Mouse (Mus musculus): ENCODE results near the gene Dock2.

Gene Dock2

DNA sequence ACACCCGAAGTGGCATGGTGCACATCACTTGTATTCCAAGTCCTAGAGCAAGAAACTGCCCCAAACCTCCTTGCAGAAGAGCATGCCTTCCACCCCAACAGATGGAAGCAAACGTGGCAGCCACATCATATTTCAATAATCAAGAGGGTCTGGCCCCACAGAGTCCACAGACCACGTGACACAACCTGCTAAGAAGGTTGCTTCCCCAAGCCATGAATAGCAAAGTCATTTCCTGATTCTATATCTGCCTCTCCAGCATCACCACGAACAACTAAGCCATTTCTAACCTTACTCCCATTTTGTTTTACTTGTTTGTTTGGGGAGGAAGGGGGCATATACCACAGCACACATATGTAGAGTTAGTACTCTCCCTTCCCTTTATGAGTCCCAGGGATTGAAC is 399.5 kb downstream of the Dock2 start:
- in situ Hi-C loops (cut with MboI, MseI) = no loop called here

DNA sequence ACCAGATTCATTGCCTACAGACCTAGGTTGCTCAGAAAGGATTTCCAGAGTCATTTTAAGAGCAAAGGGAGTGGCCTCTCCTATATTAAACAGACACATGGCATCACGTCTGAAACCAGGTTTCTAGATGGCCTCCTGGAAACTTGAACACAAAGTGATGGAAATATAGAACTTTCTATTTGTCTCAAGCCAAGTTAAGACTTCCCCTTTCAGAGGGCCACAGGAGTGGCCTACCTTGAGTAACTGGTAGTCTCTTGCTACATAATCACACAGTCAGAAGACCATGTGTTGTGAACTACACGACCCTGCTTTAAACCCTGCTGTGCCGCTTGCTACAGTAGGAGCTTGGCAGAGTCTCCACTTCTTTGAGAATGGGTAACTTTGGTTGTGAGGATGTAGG is 400.2 kb downstream of the Dock2 start:
- in situ Hi-C loops (cut with MboI, MseI) = no loop called here

DNA sequence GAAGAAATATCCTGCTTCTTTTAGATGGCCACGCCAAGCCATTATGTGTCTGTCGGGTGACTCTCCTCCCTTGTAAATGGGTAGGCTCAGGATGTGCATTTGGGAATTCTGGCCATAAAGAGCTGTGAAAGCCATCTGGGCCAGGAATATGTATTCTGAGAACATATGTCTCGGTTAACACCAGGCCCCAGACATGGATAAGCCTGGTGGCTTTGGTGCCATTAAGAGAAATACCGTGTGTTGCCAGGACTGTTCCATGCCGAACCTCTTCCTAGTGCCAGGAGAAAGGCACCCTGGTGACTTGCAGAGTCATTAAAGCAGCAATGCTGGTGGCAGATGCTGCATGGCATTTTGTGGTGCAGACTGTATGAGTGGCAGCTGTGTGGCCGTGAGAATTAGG is 406.0 kb downstream of the Dock2 start:
- in situ Hi-C loops (cut with MboI, MseI) = no loop called here

DNA sequence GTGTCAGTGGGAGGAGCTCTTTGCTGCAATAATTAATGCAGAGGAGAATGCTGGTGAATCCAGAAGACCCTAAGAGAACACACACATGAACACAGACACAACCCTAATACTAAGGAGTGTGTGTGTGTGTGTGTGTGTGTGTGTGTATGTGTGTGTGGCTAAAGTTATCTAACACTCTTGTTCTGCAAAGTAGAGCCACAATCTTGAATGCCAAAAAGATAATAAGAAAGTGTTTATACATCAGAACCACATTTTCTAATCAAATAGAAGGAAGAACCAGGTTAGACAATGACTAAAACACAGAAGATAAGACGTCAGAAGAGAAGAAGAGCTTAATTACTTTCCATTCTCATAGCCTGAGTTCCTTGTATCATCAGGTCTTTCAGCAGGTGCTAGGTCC is 408.1 kb downstream of the Dock2 start:
- in situ Hi-C loops (cut with MboI, MseI) = no loop called here

DNA sequence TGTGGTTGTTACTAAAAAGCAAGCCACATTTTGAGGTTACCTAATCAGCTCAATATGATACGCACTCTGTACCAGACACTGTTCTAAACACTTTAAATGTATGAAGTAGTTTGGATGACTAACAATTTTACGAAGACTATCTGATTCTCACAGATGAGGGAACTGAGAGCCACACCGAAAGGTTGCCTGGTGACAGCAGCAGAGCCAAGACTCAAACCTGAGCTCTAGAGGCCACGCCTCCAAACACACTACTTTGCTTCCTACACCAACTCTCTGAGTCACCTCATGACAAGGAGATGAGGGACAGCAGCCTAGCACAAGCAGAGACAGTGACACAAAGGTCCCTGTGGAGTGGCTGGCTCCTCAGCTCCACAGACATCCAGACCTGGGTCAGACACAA is 411.5 kb downstream of the Dock2 start:
- in situ Hi-C loops (cut with MboI, MseI) = loop anchor here in 1 of 2 experiments (5.0 kb wide), 1 partner anchor 310 kb away; no protein-coding TSS in a partner anchor

DNA sequence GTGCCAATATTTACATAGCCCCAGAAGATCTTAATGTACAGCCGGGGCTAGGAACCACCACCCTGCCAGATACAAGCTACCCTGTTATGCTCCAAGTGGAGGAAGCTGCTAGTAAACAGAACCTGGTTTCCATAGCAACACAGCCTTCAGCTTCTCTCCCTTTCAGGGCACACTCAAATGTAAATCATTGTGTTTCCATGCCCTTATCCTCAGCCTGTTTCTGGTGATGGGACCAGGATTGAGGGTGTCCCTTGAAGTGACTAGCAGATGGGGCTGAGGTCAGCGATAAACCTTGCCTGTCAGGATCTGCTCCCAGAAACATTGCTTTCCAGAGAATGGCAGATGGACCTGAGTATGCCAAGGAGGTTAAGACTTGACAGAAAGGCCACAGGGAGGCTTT is 427.6 kb downstream of the Dock2 start:
- in situ Hi-C loops (cut with MboI, MseI) = no loop called here

DNA sequence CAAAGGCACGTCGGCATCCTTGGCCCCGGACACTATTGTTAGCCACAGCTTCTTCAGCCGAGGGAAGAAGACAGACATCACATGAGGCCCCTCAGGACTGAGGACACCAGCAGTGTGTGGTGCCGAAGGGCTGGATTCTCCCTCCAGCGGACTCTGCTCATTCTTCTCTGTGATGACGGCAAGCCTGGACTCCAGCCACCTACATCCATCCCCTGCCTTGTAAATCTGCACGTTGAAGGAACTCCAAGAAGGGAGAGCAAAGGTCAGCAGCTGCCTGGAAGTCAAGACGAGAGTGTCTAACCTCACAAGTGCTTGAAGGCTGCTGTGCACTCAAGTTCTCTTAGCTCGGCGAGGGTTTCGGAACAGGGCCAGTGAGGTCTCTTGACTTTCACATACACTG is 428.3 kb downstream of the Dock2 start:
- in situ Hi-C loops (cut with MboI, MseI) = no loop called here

DNA sequence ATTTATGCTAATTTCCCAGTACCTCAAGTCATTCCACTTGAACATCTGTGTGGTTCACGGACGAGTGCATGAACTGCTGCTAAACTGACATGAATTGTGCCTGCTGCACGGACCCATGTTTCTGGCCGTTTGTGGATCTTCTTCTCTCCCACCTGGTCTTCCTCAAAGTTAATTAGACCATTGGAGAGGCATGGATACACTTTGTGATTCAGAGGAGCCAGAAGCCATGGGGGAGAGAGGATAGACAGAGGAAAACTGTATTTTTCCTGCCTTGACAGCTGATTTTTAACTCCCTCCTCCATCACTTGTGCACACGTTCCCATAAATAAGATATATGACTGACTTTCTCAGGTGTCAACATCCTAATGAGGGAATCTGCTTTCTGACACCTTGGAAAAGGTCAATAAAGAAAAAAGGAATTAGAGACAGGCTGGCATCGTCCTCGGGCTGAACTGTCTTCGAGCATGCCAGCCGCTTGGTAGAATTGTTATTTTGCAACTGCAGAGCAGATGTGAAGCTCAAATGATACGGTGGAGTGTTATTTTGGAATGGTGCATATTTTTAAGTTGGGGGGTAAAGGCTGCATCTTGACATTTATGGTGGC is 434.1 kb downstream of the Dock2 start:
- in situ Hi-C loops (cut with MboI, MseI) = no loop called here

DNA sequence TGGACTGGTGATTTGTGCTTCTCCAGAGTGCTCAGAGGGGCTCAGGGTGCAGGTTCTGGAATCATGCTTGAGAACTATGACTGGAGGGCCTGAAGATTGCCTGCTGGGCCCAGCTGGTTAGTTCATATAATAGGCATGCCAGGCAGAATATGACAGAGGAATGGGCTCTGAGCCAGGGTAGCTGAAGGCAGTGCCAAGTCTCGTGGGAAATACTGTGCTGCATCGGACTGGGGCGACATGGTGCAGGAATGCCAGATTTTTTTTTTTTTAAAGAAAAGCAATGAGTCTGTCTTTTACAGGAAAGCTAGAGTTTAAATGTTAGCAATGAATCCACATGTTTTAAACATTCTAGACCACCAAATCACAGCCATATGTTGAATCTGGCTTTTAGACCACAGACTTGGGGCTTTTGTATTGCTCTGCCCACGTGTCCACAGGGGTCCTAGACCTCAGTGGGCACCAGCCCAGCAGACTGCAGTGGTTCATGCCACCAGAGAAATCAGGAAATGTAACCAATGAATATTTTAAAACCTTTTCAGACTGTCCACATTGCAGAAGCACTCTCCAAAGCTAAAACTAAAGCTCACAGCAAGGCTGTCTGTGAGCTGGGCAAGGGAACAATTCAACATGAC is 435.3 kb downstream of the Dock2 start:
- in situ Hi-C loops (cut with MboI, MseI) = no loop called here

DNA sequence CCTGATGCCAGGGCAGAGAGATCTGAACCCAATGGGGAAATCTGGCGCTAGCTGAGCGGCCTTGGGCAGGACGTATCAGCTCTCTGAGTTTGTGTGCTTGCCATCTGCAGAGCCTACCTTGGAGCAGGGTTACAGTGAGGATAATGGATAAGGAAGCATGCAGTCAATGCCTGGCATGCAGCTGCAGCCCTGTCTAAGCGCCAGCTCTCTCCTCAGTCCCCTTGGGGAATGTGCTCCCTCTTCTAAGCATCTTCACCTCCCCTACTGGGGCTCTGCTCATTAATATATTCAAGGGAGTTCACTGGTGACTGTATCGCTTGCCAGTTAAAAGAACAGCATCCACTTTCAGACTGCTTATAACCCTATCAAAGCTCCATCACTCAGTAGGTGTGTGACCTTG is 439.4 kb downstream of the Dock2 start:
- in situ Hi-C loops (cut with MboI, MseI) = no loop called here

DNA sequence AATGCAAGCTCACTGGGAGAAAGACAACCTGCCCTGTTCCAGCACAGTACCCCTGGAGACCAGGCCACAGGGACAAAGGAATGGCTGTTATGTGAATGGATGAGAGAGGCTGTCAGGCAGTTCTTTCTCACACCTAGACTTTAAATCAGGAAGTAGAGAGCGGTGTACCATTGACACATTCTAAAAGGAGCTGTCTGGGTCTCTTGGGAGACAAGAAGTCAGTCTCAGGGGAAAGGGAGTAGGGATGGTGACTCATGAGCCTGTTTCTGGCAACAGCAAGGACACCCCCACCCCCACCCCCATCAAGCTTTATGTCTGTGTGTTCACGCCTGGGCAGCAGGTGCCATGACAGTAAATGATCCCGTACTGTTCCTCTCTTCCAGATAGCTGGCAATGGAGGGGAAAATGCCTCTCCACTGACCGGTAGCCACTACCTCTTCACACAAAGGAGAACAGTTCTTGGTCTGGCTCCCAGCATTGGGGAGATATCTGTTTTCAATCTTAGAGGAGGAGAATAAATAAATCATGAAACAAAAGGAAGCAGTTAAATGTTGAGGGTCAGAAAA is 439.9 kb downstream of the Dock2 start:
- in situ Hi-C loops (cut with MboI, MseI) = no loop called here

DNA sequence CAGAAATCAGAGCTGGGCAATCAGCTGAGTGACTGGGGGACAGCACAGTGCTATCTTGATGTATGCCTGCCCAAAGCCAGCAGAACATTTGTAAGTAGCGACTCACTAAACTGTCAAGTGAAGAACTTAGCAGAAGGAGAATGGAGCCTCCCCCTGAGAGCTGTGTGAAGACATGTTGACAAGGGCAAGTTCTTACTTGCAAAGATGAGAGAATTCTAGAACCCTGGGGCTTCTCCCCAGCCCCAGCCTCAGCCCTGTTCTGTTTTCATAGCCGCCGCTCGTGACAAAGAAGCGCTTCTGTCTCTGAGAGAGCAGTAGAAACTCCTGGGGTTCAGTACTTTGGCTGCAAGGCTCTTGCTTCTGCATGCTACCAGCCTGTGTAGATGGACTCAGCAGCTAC is 444.0 kb downstream of the Dock2 start:
- in situ Hi-C loops (cut with MboI, MseI) = no loop called here

DNA sequence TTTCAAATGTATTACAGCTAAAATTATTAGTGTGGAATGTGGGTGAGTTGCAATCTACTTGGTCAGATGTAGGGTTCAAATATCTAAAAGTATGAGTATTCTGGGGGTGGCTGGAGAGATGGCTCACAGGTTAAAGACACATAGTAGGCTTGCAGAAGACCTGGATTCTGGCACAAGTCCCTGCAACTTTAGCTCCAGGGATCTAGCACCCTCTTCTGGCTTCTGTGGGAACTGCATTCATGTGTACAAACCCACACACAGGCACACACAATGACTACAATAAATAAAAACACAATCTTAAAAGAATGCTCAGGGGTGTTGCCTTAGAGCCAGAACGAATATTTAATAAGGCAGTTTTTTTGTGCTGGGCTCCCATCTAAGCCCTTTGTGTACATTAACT is 445.8 kb downstream of the Dock2 start:
- in situ Hi-C loops (cut with MboI, MseI) = no loop called here

DNA sequence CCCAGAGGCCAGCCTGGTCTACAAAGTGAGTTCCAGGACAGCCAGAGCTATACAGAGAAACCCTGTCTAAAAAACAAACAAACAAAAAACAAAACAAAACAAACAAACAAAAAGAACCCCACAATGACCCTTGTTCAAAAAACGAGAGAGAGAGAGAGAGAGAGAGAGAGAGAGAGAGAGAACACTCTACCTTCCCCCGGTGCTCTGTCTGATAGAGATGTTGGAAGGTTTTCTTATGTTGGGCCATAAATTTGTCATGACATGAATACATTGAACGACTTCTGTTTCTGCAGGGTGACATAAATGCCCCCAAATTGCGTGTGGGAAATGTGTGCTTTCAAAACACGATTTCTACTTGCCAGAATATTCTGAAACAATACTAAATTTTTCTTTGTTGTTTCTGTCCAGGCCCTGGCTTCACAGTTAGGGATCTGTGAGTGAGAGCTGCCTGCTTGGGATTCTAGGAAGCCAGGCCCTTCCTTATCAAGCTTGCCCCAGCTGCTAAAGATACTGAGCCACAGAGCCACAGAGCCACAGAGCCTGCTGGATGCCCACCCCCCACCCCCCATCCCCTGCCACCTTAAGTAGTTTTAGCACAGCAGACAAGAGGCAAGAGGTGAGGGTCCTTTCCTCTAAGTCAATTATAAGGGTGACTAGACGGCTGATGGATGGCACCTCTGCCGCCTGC is 451.2 kb downstream of the Dock2 start:
- in situ Hi-C loops (cut with MboI, MseI) = no loop called here

DNA sequence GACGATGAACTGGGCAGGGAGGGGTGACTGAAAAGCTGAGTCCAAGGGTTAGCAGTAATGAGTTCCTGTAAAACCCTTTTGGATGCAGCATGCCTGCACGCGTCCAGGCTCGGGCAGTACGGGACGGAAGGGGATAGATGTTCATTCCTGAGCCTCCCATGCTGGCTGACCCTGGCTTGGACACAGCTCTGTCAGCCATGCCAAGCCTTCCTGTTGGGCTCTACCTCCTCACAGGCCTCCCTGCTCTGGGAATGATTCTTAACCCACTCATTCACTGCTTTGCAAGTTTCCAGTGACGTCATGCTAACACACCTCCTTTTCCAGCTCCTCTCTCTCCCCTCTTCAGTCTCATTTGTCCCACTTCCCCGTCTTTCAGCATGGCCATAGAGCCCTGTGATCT is 460.0 kb downstream of the Dock2 start:
- in situ Hi-C loops (cut with MboI, MseI) = no loop called here

DNA sequence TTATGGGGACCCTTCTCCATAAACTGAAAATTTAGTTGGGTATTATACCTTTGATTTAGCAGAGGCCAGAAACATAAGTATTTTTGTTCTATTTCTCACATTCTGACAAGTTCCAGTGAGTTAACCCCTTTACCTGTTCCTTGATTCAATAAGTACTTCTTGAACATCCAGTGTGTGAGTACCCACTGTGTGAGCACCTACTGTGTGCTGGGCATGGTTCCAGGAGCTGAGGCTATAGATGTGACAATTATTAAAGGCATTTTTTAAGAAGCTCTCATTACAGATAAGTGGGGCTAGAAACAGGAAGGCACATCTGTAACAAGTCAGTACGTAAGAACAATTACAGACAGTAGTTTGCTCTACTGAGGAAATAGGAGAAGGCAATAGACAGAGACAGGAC is 464.4 kb downstream of the Dock2 start:
- in situ Hi-C loops (cut with MboI, MseI) = no loop called here

DNA sequence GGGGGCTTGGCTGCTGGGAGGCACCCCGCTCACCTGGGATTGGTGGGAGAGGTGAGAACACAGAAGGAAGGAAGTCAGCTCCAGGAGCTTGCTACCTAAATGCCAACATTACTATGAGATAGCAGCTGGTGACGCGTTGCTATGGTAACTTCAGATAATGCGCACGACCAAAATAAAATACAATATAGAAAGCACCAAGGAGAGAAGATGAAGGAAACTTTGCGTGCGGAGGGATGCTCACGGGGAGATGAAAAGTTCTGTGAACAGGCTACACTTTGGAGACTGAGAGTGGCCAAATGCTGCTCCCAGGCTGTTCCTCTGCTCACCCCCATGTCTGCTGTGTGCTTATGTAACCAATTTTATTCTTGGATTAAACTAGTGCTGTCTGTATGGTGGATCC is 466.7 kb downstream of the Dock2 start:
- in situ Hi-C loops (cut with MboI, MseI) = no loop called here

DNA sequence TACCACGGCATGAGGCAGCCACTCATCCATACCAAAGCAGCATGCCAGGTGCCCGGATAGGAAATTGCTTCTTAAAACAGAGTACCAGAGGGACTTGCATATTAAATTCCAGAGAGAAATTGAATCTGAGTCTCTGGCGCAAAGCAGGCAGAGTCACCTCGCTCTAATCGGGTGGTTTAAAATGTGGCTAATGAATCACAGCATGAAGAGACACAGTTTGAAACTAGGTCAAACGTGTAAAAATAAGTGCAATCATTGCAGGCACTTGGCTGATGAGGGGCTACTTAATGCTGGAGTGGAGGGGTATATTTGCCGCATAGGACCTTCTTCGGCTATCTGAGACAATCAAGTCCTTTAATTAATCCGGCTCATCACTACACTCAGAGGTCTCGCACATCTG is 467.5 kb downstream of the Dock2 start:
- in situ Hi-C loops (cut with MboI, MseI) = no loop called here

DNA sequence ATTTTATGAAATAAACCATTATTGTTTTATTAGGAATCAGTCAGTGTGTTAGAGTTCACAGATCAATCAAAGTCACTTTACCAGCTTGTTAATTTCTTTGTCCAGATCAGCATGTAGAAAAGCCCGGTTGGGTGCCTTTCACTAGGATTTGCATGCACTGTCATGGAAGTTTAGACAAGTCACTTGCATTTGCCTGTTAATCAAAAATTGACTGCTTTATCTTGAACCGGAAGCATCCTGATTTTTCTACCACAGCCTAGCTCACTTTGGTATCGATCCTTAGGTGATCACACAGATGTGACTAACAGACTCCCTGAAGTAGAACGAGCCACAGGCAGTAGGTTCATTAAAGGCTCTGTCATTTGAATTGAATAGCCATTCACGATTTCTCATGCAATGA is 468.3 kb downstream of the Dock2 start:
- in situ Hi-C loops (cut with MboI, MseI) = no loop called here

DNA sequence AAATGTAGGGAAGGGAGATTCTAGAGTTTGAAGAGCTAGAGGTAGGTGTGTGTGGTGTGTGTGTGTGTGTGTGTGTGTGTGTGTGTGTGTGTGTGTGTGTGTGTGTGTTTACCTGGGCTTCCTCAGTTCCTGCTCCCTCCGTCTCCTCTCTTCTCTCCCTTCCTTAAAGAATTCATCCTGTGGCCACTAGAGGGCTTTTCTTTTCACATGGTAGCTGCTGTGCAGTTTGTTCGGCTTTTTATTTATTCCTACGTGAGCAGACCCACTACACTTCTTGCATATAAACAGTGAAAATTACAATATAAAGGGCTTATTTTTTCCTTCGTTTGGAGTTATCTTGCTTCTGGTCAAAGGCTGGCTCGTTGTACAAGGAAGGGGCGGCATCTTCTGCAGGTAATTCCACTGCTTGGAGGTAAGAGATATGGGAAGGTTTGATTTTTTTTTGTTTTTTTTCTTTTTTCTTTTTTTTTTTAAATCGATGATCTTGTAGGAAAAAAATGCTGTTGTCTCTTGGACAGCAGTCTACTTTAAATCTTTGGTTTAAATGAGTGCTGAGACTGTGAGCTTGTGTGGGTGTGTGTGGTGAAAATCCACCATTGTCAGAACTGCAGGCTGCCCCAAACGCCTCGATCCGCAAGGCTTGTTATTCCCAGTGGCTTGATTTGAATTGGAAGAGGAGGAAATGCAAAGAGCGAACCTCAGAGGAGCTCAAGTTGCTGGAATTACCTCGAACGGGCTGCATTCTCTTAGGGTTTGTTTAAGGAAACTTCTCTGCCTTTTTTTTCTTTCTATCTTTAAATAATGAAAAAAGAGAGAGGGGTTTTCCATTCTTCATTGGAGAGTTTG is 468.9 kb downstream of the Dock2 start, which contains the start of gene Fam196b:
TSS of gene Fam196b (plus strand) at position 289 of the 846 bp plus-strand sequence.
- in situ Hi-C loops (cut with MboI, MseI) = no loop called here

DNA sequence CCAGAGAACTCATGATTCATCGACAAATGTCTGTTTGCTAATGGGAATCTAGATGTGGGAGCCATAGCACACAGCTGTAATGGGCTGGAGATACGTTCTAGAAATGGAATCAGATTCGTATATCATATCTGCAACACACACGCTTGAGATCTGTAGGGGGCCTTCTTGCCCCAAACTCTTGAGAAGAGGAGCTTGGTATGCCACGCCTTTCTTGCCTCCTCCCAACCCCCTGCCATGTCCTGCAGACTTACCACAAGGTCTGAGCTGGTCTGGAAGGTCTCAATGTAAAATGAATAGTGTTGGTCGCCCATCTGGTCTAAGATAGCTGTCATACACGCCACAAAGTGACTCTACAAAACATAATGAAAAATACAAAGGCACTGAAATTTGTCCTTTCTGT is 471.5 kb downstream of the Dock2 start:
- in situ Hi-C loops (cut with MboI, MseI) = no loop called here

DNA sequence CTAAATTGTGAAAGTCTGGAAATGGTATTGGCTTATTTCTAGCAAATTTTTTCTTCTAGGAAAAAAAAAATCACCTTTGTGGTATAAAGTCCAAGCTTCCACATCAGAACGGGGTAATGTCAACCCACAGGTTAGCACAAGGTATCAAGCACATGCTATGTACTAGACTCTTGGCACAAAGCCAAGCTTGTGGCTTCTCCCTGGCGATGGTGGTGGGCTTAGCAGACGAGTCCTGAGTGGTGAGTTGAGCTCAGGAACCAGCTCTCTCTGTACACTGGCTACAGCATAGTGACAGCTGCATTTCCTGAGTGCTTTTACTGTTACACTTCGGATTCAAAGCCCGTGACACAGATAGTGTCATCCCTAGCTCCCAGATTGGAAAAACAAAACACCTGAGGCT is 472.0 kb downstream of the Dock2 start:
- in situ Hi-C loops (cut with MboI, MseI) = no loop called here

Measured in T-helper 17 cell (primary cell).